Mouse (Mus musculus) stomach, embryonic 14.5 days (tissue): ENCODE results near the gene Tbc1d1. TPM values are rescaled to one million over a fixed set of nuclear protein-coding genes. Genes with fewer than 3 reads are reported as not detected.
A peak's percentile ranks its signal among the peaks of the same experiment; 100 is the strongest.

Experiments used
- ATAC-seq: fragments of 200-750 bp; cut with Nextera tagmentation; 2 replicates; pipeline ENCODE4 v1.8.0; 2017; ENCODE audit warnings: low read depth, moderate TSS enrichment; ENCODE audit not compliant: insufficient number of reproducible peaks, insufficient read depth, low FRiP score
- H3K27ac ChIP-seq: fragments of 300-500 bp; sonication (generic); 2 replicates; pipeline ENCODE4 v1.5.1; 2014; ENCODE audit warnings: mild to moderate bottlenecking, low read length, moderate library complexity, mixed read lengths
- H3K27me3 ChIP-seq: fragments of 300-500 bp; sonication (generic); 2 replicates; pipeline ENCODE4 v1.6.1; 2014; ENCODE audit warnings: low read length, control low read depth, mixed read lengths; ENCODE audit not compliant: control insufficient read depth, insufficient read depth
- H3K36me3 ChIP-seq: fragments of 300-500 bp; sonication (generic); 2 replicates; pipeline ENCODE4 v1.6.1; 2014; ENCODE audit warnings: mild to moderate bottlenecking, control low read depth, low read length, moderate library complexity, mixed read lengths; ENCODE audit not compliant: control insufficient read depth, insufficient read depth
- H3K4me1 ChIP-seq: fragments of 300-500 bp; sonication (generic); 2 replicates; pipeline ENCODE4 v1.6.1; 2014; ENCODE audit warnings: low read length, control low read depth, mixed read lengths; ENCODE audit not compliant: control insufficient read depth, insufficient read depth
- H3K4me2 ChIP-seq: fragments of 300-500 bp; sonication (generic); replicated peaks from 2 replicates; pipeline ENCODE4 v1.6.1; 2014; ENCODE audit warnings: low read depth, low read length, control low read depth
- H3K4me3 ChIP-seq: fragments of 300-500 bp; sonication (generic); 2 replicates; pipeline ENCODE4 v1.5.1; 2014; ENCODE audit warnings: low read depth, low read length, control low read depth
- H3K9ac ChIP-seq: fragments of 300-500 bp; sonication (generic); replicated peaks from 2 replicates; pipeline ENCODE4 v1.6.1; 2014; ENCODE audit warnings: low read depth, mild to moderate bottlenecking, control low read depth, low read length, moderate library complexity, mixed read lengths
- H3K9me3 ChIP-seq: fragments of 300-500 bp; sonication (generic); 2 replicates; pipeline ENCODE4 v1.6.1; 2016; ENCODE audit warnings: low read depth, low read length, control low read depth; ENCODE audit not compliant: control insufficient read depth
- WGBS: fragments of 180-500 bp; shearing (Covaris S2); extraction: QIAGEN DNeasy Blood & Tissue Kit; methylation state at CpG from one replicate; pipeline ENCODE4 v1.1.7; 2014; 5-methylcytosine and 5-hydroxymethylcytosine counted together
- polyA plus RNA-seq: library from polyadenylated mRNA; unstranded; fragments of >200 nt; fragmentation: Nextera tagmentation; extraction: Ambion mirVana; gene quantifications from 2 replicates; pipeline ENCODE4 v1.2.1, GENCODE M21; 2014

The Tbc1d1 gene
- polyA plus RNA-seq, 1 experiment from 2014 or later: 37.2 TPM

DNA sequence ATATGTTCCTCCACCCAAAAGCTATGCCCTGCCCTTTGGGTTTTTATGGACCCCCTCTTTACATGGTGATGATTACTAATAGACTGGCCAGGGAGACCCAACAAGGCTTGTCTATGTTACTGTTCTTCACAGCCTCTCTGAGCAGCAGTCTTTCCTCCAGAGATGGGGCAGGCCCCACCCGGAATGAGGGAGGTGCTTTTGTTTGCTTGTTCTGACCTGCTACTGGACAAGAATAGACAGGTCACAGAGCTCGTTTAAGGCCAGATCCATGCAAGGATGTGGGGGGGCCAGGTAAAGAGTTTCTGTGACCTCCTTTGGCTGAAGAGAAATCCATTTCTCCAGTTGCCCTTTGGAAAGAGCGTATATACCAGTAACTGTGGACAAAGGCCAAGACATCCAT is 72.1 kb downstream of the Tbc1d1 start:
- 63% methylated on average over 3 of the region's 3 CpGs for WGBS
- Histone ChIP-seq H3K9ac (no peak overlapping the region), H3K27ac (no peak overlapping the region), H3K27me3 (no peaks in the 10 kb centered on the region), H3K4me1 (0 out of 2 replicates have a peak, but pooled peaks cover 1% of the 10 kb centered on the region), H3K9me3 (no peaks in the 10 kb centered on the region; the same call in 1 of the 2 replicates), H3K4me3 (no peak overlapping the region), H3K4me2 (no peak overlapping the region), H3K36me3 (no peaks in the 10 kb centered on the region)
- no peak for ATAC-seq

DNA sequence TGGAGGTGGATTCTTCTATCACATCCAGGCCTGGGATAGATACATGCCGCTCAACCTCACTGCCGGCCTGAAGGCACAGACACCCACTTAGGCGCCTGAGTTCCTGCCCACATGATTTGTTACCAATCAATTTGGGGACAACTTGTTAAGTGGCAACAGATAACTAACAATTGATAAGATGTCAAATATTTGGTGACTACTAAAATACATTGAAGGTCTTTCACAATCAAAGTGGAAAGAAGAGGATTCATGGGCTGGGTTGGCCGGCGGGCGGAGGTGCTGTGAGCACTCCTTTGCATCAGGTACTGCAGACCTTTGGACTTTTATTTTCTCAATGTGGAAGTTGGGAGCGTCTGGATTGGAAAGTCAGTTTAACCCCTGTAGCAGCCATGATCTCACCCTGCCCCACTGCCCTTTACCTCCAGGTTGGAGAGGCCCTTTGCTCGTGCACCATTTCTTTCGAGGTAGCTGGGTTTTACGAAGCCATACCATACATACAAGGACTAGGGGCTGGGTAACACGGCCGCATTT is 73.3 kb downstream of the Tbc1d1 start:
- no peaks in the 10 kb centered on the region for H3K36me3 ChIP-seq
- ATAC-seq: no peak
- peak overlapping the region; percentile 65; the same call in 1 of the 2 replicates for H3K9ac ChIP-seq
- peak overlapping the region; percentile 71 for H3K4me2 ChIP-seq
- H3K27ac ChIP-seq: peak overlapping the region; percentile 72; the same call in 1 of the 2 replicates
- 41% methylated on average over 12 of the region's 12 CpGs for WGBS
- no peaks in the 10 kb centered on the region for H3K9me3 ChIP-seq
- no peaks in the 10 kb centered on the region for H3K27me3 ChIP-seq
- H3K4me1 ChIP-seq: 0 out of 2 replicates have a peak, but pooled peaks cover 7% of the 10 kb centered on the region
- peak overlapping the region; percentile 73 for H3K4me3 ChIP-seq

DNA sequence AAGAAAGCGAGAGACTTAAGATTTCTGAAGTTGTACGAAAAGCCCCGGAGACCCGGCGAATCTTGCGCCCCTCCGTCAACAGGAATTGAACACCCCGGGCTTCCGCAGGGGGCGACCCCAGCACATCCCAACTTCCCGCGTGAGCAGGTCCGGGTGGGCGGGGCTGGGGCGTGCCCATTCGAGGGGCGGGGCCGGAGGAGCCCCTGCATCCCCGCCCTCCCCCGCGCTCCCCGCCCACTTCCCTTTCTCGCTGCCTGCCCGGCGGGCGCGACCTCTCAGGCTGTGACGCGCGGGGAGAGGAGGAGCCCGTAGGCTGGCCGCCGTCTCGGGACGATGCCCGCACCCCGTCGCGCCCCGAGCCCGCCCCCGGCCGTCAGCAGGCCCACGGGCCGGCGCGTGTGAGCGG is 74.0 kb downstream of the Tbc1d1 start:
- Histone ChIP-seq H3K4me1 (0 out of 2 replicates have a peak, but pooled peaks cover 13% of the 10 kb centered on the region), H3K4me3 (peak overlapping the region; percentile 73), H3K36me3 (no peaks in the 10 kb centered on the region), H3K4me2 (peak overlapping the region; percentile 71), H3K9ac (peak overlapping the region; percentile 65), H3K9me3 (no peaks in the 10 kb centered on the region), H3K27me3 (no peaks in the 10 kb centered on the region), H3K27ac (peak overlapping the region; percentile 72)
- under 1% methylated on average over 36 of the region's 48 CpGs for WGBS
- peak; percentile 94 for ATAC-seq

DNA sequence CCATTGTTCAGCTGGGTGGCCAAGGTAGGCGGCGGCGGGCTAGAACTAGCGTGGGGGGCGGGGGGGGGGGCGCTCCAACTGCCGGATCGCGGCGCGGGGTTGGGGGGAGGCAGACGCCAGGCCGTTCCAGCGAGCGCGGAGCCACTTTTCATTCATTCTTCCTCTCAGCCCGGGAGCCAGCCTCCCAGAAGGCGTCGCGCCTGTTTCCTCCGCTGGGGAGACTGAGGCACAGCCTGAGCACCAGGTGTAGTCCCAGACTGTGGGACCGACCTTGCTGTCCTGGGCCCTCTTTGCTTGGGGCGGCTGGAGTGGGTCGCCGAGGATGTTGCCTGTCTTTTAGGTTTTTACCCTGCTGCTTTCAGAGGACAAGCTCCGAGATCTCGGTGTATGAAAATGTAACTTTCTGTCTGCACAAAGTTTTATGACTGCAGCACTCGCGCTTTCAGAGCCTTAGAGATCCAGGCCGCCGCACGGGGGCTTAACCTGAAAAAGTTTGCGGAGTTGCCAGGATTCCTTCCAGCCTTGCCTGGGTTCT is 74.5 kb downstream of the Tbc1d1 start:
- Histone ChIP-seq H3K4me1 (peaks cover 18% of the 10 kb centered on the region; the same call in 1 of the 2 replicates), H3K4me3 (peak overlapping the region; percentile 73), H3K27ac (peak overlapping the region; percentile 72), H3K9ac (peak overlapping the region; percentile 65), H3K27me3 (no peaks in the 10 kb centered on the region), H3K9me3 (no peaks in the 10 kb centered on the region), H3K4me2 (peak overlapping the region; percentile 71), H3K36me3 (no peaks in the 10 kb centered on the region)
- ATAC-seq: peak; percentile 67; the same call in 1 of the 2 replicates
- whole genome bisulfite sequencing: under 1% methylated on average over 33 of the region's 33 CpGs

DNA sequence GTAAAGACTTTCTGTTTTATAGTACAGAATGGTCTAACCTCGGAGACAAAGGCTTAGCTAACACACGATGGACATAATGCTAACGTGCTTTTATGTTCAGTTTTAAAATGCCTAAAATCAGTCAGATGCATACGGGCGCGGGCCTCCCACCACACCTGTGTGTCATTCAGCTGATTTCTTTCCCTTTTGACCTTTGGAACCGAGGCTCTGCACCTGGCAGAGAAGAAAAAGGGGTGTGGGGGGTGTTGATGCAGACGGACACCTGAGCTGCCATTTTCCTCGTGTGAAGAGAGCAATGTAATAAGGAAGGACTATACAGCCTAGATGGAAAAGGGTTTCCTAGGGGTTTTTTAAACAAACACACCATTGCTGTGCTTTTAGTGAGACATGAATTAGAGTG is 76.8 kb downstream of the Tbc1d1 start:
- Histone ChIP-seq H3K4me2 (no peak overlapping the region), H3K36me3 (no peaks in the 10 kb centered on the region), H3K4me3 (no peak overlapping the region), H3K9ac (no peak overlapping the region), H3K27ac (no peak overlapping the region), H3K4me1 (peaks cover 20% of the 10 kb centered on the region; the same call in 1 of the 2 replicates), H3K27me3 (no peaks in the 10 kb centered on the region), H3K9me3 (no peaks in the 10 kb centered on the region)
- no peak for ATAC-seq
- WGBS: 51% methylated on average over 9 of the region's 9 CpGs

DNA sequence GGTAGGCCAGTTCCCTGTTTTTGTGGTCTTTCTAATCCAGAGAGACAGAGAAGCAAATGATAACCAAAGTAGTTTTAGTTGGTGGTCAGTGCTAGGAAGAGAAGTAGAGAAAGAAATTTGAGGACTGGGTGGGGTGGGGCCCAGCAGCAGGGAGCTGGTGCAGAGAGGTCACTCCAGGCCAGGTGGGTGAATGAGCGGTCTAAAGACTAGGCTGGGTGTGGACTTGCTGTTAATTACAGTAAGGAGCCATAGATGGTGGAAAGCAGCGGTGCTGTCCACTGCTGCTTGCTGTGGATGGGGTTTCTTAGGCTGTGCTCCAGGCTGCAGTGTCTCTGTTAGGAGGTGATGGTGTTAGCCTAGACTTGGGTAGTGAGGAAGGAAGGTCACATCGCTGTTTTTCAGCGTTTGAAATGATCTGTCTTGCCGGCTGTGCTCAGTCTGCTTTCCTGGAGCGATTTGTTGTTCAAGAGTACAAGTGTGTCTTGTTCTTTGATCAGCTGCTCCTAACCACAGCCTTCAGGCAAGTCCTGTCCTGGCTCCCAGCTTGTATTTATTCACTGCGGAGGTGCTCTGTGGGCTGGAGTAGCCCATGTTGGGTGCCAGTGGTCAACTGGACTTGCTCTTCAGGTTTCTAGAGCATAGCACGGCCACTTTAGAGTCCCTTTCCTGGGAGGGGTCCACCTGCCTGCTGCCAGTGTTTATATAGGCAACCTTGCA is 78.3 kb downstream of the Tbc1d1 start:
- Histone ChIP-seq H3K36me3 (no peaks in the 10 kb centered on the region), H3K4me1 (peaks cover 20% of the 10 kb centered on the region; the same call in 1 of the 2 replicates), H3K27ac (no peak overlapping the region), H3K4me3 (no peak overlapping the region), H3K9ac (no peak overlapping the region), H3K27me3 (no peaks in the 10 kb centered on the region), H3K4me2 (no peak overlapping the region), H3K9me3 (no peaks in the 10 kb centered on the region)
- no peak for ATAC-seq
- WGBS: 52% methylated on average over 8 of the region's 8 CpGs

DNA sequence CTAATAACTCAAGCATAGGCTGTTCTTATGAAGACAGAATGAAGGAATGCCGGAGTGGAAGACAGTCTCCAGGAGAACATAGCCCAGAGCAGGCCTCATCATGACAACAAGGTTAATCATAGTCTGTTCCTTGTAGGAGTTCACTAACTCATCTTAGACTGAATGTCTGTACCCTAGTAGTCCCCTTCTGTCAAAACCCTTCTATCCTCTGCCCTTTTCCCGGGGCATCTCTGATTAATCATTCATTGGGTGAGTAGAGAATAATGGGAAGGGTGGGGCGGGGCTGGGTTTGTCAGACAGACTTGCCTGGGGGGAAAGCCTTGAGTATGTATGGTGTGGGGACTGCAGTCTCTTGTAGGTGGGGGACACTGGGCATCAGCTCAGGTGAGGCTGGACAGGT is 79.1 kb downstream of the Tbc1d1 start:
- H3K4me1 ChIP-seq: peaks cover 20% of the 10 kb centered on the region
- WGBS: 56% methylated on average over 3 of the region's 3 CpGs
- no peaks in the 10 kb centered on the region for H3K27me3 ChIP-seq
- no peak overlapping the region for H3K27ac ChIP-seq
- H3K9ac ChIP-seq: no peak overlapping the region
- H3K4me2 ChIP-seq: no peak overlapping the region
- H3K36me3 ChIP-seq: no peaks in the 10 kb centered on the region
- no peak overlapping the region for H3K4me3 ChIP-seq
- H3K9me3 ChIP-seq: no peaks in the 10 kb centered on the region
- ATAC-seq: no peak

DNA sequence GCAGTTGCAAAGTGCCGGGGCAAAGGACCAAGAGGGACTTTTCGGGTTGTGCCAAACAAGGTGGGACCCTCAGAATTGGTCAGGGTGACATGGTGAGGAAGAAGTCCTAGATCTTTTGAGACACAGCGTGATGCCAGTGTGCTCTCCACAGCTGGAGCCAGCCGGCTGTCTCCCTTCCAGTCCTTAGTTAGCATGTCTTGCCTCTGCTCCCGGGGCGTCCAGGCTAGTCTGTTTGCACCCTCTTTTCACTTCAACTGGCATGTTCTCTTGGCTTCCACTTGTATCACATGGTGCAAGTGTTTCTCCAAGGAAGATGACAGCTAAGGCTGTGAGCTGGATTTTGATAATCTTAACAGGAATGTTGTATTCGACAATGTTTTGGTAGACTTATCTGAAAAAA is 80.5 kb downstream of the Tbc1d1 start:
- no peak for ATAC-seq
- Histone ChIP-seq H3K4me1 (peaks cover 20% of the 10 kb centered on the region), H3K36me3 (no peaks in the 10 kb centered on the region), H3K27ac (no peak overlapping the region), H3K9me3 (no peaks in the 10 kb centered on the region), H3K4me3 (no peak overlapping the region), H3K9ac (no peak overlapping the region), H3K27me3 (no peaks in the 10 kb centered on the region), H3K4me2 (no peak overlapping the region)
- 58% methylated on average over 7 of the region's 7 CpGs for WGBS
